Mouse (Mus musculus): Measurements from ENCODE around the gene Klhl28. TPM values are rescaled to one million over a fixed set of nuclear protein-coding genes. Genes with fewer than 3 reads are reported as not detected.

The Klhl28 gene
- polyA plus RNA-seq, 1 experiment = 6.2 TPM

Other genes starting within 250 kb of the Klhl28 start
- 4.5 and 7.6 TPM in 2 replicates for gene Gm527, start 47.6 kb downstream of the Klhl28 start, polyA plus RNA-seq (2012; rRNA removed)
- gene Togaram1, start 270 bp upstream of the Klhl28 start, polyA plus RNA-seq (2012; rRNA removed) = 14.6 and 15.1 TPM in 2 replicates
- gene Prpf39, start 70.8 kb upstream of the Klhl28 start, polyA plus RNA-seq (2012; rRNA removed) = 37.3 and 37.8 TPM in 2 replicates
- 81.6 and 84.6 TPM in 2 replicates for gene Fkbp3, start 108.5 kb upstream of the Klhl28 start, polyA plus RNA-seq (2012; rRNA removed)
- gene Fancm, start 110.1 kb upstream of the Klhl28 start, polyA plus RNA-seq (2012; rRNA removed) = 2.5 and 3.1 TPM in 2 replicates
- 0.68 and 0.92 TPM in 2 replicates for gene Mis18bp1, start 207.1 kb upstream of the Klhl28 start, polyA plus RNA-seq (2012; rRNA removed)